Mouse (Mus musculus) layer of hippocampus, adult 11-12 months (tissue): ENCODE data around the gene Ociad2.

ENCODE experiments used
- DNase-seq: peaks from one replicate; pipeline ENCODE4 v3.0.0; 2022; ENCODE audit warnings: low spot score

Gene Ociad2

GRCm38 (mm10) chr5:73340723-73341235, at the start of gene Ociad2:
Ociad2 (minus strand) TSS chr5:73341028.
- DNase-seq: no peak

- DNase-seq: no peak
These were observed 42.8 kb upstream of the Ociad2 start for GRCm38 (mm10) chr5:73383647-73383970.

GRCm38 (mm10) chr5:73382737-73383646, 42.2 kb upstream of the Ociad2 start:
- DNase-seq: peak; percentile 66

GRCm38 (mm10) chr5:73381976-73382540, 41.2 kb upstream of the Ociad2 start:
- no peak for DNase-seq

- DNase-seq: no peak
These were observed 40.7 kb upstream of the Ociad2 start for GRCm38 (mm10) chr5:73381510-73381909.

GRCm38 (mm10) chr5:73380829-73381228, 40.0 kb upstream of the Ociad2 start:
- DNase-seq: no peak

GRCm38 (mm10) chr5:73379908-73380307, 39.1 kb upstream of the Ociad2 start:
- peak; percentile 90 for DNase-seq

GRCm38 (mm10) chr5:73376491-73376890, 35.7 kb upstream of the Ociad2 start:
- no peak for DNase-seq

- DNase-seq: no peak
These were observed 35.2 kb upstream of the Ociad2 start for GRCm38 (mm10) chr5:73376041-73376440.

- DNase-seq: no peak
These were observed 32.4 kb upstream of the Ociad2 start for GRCm38 (mm10) chr5:73373184-73373583.

GRCm38 (mm10) chr5:73372601-73373000, 31.8 kb upstream of the Ociad2 start:
- no peak for DNase-seq

- DNase-seq: no peak
These were observed 28.9 kb upstream of the Ociad2 start for GRCm38 (mm10) chr5:73369731-73370130.

- DNase-seq: peak; percentile 39
These were observed 28.1 kb upstream of the Ociad2 start for GRCm38 (mm10) chr5:73368845-73369447.

GRCm38 (mm10) chr5:73367906-73368305, 27.1 kb upstream of the Ociad2 start:
- DNase-seq: no peak

GRCm38 (mm10) chr5:73364107-73364864, 23.5 kb upstream of the Ociad2 start:
- no peak for DNase-seq

- DNase-seq: no peak
These were observed 22.0 kb upstream of the Ociad2 start for GRCm38 (mm10) chr5:73362791-73363190.

GRCm38 (mm10) chr5:73362338-73362737, 21.5 kb upstream of the Ociad2 start:
- DNase-seq: no peak

GRCm38 (mm10) chr5:73360240-73360639, 19.4 kb upstream of the Ociad2 start:
- DNase-seq: no peak

- DNase-seq: peak; percentile 56
These were observed 18.9 kb upstream of the Ociad2 start for GRCm38 (mm10) chr5:73359752-73360141.

GRCm38 (mm10) chr5:73359134-73359751, 18.4 kb upstream of the Ociad2 start:
- DNase-seq: no peak

GRCm38 (mm10) chr5:73355393-73355792, 14.6 kb upstream of the Ociad2 start:
- DNase-seq: no peak

- DNase-seq: no peak
These were observed 13.2 kb upstream of the Ociad2 start for GRCm38 (mm10) chr5:73353978-73354377.
